Mouse (Mus musculus) spleen, adult 2 months (tissue): ENCODE results near the gene Stk11ip.

Experiments
- CTCF ChIP-seq: fragments of 200-500 bp; IDR thresholded peaks from 2 replicates; pipeline ENCODE4 v1.5.1; 2011; ENCODE audit warnings: mild to moderate bottlenecking, inconsistent platforms; ENCODE audit not compliant: insufficient read depth, insufficient read length, insufficient replicate concordance; ENCODE audit errors: extremely low read depth
- POLR2A ChIP-seq: fragments of 200-500 bp; IDR thresholded peaks from 2 replicates; pipeline ENCODE4 v1.6.1; 2011; ENCODE audit warnings: low read depth, low read length, inconsistent platforms

- TF ChIP-seq CTCF: no peak
- TF ChIP-seq POLR2A: peak; percentile 2; the same call in 1 of the 2 replicates
These were observed 42.3 kb upstream of the Stk11ip start, which contains the start of the genes Chpf and Tmem198 for GRCm38 (mm10) chr1:75478916-75479634.
